Mouse (Mus musculus): ENCODE data around the gene Vav2. TPM values are rescaled to one million over a fixed set of nuclear protein-coding genes. Genes with fewer than 3 reads are reported as not detected.

Vav2 gene
- polyA plus RNA-seq, 1 experiment: 25.8 TPM

DNA sequence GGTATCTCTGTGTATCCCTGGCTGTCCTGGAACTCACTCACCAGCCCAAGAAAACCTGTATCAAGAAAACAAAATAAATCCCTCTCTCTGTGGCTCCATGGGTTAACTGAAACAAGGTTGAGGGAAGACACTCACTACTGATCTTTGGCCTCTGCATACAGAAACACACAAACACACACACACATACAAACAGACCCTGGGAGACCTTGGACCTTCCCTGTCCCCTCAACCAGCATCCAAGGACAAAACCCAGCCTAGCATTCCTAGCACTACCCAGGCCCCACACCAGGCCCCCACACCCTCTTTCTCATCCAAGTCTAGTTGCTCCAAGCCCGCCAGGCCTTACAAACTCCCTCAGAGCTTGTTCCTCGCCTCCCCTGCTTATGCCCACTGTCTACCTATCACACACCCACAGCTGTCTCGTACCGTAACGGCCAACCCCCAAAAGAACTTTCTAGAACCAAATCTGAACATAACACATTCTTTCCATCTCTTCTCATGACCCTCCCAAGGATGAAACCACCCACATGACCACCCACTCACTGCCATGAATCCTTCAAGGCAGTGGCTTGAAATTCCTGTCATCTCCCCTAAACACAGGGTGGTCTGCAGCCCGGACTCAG, 16.2 kb downstream of the Vav2 start:
- DNase-seq (ENCODE audit: low spot score): no peak

DNA sequence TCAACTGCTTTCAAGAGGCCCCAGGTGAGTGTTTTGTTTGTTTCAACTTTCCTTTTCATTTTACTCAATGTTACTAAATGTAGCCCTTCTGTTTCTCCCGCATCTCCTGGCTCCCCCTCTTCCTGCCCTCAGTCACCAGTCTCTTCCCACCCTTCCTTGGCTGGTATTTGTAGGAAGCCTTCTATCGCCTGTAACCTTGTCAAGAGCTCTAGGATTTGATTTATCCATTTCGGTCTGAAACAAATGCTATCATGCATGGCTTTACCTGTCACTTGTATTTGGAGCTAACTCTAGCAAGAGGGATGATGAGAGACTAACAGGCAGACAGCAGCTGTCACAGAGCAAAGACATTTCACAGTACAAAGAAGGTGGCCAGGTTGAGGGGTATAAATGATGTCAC, 18.6 kb downstream of the Vav2 start:
- DNase-seq (ENCODE audit: low spot score): no peak

- DNase-seq (ENCODE audit: low spot score): no peak
Measured at GRCm38 (mm10) chr2:27406928-27407327, 19.9 kb downstream of the Vav2 start.

DNA sequence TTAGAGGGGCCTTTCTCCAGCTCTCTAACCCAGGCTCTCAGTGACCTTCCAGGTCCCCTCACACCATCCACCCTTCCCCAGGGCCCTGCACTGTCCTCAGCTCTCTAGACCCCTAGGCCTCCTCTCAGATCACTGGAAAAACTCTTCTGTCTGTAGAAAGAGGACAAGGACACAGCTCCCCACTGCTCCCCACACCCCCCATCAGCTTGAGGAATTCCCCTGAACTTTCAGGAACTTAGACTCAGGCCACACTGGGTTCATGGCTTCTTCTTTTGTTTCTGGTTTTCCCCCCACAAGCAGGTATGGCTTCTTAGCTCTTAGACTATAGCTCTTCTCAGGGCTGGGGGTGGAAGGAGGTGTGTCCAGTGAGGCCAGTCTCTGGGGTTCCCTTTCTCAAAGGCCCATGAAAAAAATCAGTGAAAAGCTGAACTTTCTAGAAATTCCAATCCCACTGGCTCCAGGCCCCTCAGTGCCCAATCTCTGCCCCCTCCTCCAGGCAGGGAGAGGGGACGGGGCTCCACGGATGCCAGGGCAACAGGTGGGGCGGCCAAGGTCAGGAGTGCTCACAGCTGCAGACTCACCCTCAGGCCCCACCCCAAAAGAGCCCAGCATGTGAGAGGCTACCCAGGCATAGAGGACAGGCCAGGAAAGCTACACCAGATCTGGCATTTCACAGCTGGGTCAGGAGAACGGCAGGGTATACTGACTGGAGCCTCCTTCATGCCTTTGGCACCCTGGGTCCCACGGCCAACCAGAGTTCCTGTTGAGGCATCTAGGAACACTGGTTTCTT, 21.5 kb downstream of the Vav2 start:
- DNase-seq (ENCODE audit: low spot score): no peak

DNA sequence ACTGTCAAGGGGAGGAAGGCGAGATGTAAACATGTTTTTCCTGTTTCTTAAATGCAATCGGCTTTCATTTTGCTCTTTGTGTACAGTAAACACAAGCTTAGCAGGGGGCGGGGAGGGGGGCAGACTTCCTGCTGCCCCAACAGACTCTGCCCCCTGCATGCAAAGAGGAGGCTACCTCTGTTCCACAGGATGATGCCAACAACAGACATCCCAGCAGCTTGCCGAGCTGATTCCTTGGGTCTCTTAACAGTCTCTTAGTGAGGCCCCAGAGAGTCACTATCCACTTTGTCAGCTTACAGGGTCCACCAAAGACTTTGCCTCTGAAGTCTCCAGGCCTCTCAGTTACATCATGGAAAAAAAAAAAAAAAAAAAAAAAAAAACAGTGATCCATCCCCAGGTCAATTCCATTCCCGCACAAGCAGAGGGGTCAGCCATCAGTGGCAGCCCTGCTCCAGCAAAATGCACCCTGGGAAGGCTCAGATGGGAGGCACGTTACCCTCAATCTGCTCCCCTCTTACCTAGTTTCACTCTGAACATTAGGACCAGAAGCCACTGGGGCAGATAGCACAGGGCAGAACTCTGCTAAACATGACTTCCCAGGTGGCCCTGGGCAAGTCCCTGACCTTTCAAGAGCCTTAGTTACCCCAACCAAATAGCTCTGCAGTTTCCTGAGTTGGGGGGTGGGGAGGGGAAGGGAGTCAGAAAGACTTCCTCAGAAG, 22.3 kb downstream of the Vav2 start:
- DNase-seq (ENCODE audit: low spot score): no peak

GRCm38 (mm10) chr2:27401544-27401943, 25.3 kb downstream of the Vav2 start:
- no peak for DNase-seq (ENCODE audit: low spot score)

DNA sequence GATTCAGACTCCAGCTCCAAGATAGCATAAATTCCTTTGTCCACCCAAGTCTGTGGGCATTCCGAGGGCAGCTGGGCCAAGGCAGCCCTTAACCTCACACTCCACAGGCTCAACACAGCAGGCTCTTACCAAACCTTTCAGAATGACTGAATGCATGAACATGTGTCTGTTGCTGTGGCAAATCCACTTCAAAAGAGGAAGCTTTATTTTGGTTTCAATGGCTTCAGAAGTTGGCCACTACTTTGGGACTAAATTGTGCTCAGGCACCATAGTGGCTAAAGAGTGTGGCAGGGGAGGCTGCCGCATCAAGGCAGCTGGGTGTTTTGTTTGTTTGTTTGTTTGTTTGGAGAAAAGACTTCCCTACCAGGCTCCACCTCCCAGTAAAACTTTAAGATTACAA, 26.8 kb downstream of the Vav2 start:
- DNase-seq (ENCODE audit: low spot score): no peak

DNA sequence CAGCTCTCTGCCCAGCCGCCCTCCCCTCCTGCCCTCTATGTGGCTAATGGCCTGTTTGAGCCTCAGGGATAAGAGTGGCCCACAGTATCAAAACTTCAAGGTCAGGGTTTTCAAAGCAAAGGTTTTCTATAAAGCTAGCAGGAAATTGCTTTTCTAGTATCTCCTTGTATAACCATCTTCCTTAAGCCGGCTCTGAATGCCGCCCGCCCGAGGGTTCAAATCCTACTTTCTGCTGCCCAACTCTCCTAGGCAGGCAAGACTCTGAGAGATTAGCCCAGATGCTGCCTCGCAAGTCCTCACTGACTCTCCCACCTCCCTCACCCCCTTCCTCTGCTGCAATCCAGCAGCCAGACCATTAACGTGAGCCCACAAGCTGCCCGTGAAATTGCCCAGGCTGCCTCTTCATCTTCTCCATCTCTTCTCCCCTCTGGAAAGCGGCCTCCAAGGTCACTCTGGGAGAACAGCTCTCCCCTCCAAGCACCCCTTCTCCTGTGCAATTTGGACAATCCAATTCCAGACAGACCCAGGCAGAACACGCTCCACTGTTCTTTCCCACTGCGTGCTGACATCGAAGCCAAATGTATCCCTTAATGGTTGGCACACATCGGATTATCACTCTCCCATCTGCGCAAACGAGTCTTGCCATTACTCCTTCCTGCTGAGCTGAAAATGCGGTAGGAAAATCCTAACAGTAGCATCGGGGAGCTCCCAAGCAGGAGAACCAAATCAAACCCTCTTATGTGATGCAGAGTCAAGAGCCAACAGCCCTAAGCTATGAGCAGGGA, 30.0 kb downstream of the Vav2 start:
- DNase-seq (ENCODE audit: low spot score): no peak

DNA sequence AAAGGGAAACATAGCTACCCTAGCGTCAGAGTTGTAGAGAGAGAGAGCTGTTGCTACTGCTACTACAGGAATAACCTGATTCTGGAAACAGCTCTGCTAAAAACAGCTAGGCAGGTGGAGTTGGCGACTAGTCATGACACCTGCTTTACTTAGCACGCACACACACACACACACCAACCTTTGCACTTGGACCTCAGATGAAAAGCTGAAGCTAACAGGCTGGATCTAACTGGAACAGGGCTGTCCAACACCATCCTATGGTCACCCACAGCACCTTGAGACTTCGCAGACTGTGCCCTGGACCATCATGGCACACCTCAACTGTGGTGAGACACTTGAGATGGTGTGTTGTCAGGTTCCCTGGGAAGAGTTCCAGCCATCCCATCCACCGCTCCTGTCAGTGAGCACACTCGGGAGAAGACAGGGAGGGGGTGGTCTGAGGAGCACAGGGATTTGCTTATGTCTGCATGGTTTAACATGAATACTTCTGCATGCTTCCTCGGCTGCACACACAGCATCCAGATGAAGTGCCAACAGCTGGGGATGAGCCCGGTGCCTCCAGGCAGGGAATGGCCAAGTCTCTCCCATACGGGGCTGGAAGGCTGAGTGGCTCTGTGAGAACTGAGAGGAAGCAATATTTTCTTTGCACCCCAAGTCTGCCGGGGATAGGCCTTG, 32.5 kb downstream of the Vav2 start:
- no peak for DNase-seq (ENCODE audit: low spot score)

DNA sequence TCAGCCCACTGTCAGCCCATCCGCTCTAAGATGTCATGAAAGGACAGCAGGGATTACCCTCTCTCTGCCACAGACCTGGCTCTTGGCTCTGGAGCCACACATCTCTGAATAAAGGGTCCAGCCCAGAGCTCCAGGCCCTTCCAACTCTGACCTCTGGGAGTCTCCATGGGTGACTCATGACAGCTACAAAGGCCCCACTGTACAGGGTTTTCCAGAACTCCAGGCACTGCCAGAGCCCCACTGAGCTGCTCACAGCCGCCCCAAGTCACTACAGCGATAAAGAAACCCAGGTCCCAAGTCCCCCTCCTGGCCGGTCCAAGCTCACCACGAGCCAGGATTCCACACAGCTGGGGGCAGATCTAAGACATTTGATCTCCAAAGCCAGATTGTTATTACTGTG, 34.6 kb downstream of the Vav2 start:
- no peak for DNase-seq (ENCODE audit: low spot score)

DNA sequence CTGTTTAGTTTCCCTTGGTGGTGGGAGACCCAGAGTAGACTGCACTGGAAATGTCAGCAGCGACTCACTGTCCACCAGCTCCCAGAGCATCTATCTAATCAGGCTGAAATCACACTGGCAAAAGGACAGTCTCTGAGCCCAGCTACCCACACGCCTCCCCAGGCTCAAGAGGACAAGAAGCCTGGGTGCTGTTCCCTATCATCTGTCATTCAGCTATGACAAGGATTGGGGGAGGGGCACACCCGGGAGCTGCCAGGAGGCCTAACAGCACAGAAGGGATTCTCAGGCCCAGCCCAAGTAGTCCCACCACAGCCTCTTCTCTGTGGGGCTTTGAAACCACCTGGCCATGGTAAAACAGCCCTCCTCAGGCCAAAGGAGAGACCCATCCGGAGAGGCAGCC, 36.1 kb downstream of the Vav2 start:
- DNase-seq (ENCODE audit: low spot score): no peak

- DNase-seq (ENCODE audit: low spot score): no peak
Measured at GRCm38 (mm10) chr2:27390325-27390724, 36.5 kb downstream of the Vav2 start.

- DNase-seq (ENCODE audit: low spot score): no peak
Measured at GRCm38 (mm10) chr2:27389272-27390162, 37.3 kb downstream of the Vav2 start.

DNA sequence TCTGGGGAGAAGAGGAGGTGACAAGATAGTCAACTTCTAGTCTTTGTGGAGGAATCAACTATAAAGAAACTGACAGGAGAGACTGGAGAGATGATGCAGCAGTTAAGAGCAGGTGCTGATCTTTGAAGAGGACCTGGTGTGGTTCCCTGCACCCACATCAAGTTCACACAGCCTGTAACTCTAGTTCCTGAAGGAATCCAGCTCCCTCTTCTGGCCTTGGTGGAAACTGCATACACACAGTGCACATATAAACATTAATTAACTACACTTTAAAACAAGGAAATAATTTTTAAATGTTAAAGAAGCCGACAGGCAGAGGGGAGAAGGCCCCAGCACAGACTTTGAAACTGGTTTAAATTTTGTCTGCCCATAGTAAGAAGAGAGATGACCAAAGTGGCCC, 39.6 kb downstream of the Vav2 start:
- no peak for DNase-seq (ENCODE audit: low spot score)

GRCm38 (mm10) chr2:27381698-27382097, 45.1 kb downstream of the Vav2 start:
- DNase-seq (ENCODE audit: low spot score): no peak

GRCm38 (mm10) chr2:27381254-27381653, 45.6 kb downstream of the Vav2 start:
- no peak for DNase-seq (ENCODE audit: low spot score)

GRCm38 (mm10) chr2:27377876-27378275, 49.0 kb downstream of the Vav2 start:
- DNase-seq (ENCODE audit: low spot score): no peak

GRCm38 (mm10) chr2:27377164-27377563, 49.7 kb downstream of the Vav2 start:
- no peak for DNase-seq (ENCODE audit: low spot score)

GRCm38 (mm10) chr2:27375141-27375540, 51.7 kb downstream of the Vav2 start:
- DNase-seq (ENCODE audit: low spot score): no peak

GRCm38 (mm10) chr2:27373349-27373748, 53.5 kb downstream of the Vav2 start:
- DNase-seq (ENCODE audit: low spot score): no peak

- DNase-seq (ENCODE audit: low spot score): no peak
Measured at GRCm38 (mm10) chr2:27371450-27371849, 55.4 kb downstream of the Vav2 start.
